Mouse (Mus musculus) urinary bladder, postnatal 4 days (tissue): Measurements from ENCODE around the gene Ksr1.
"Not testable (repeated sequence)": the region's sequence is repeated elsewhere in the genome, so short reads cannot be mapped to it uniquely, and the experiment has no call there.

ENCODE experiments used
- DNase-seq, 2 experiments: peaks; one replicate each; pipeline ENCODE4 v3.0.0; 2021 to 2022; ENCODE audit warnings: low spot score in 2 of 2

The Ksr1 gene

GRCm38 (mm10) chr11:79013056-79013455 is 133.2 kb downstream of the Ksr1 start:
- DNase-seq = no peak

- peak in 1 of 2 experiments; percentile 4 for DNase-seq
Observed at GRCm38 (mm10) chr11:79012529-79012928, 133.7 kb downstream of the Ksr1 start.

- DNase-seq = peak in 1 of 2 experiments; percentile 25
Observed at GRCm38 (mm10) chr11:79008891-79009290, 137.3 kb downstream of the Ksr1 start.

GRCm38 (mm10) chr11:79008007-79008775 is 138.0 kb downstream of the Ksr1 start:
- peak in 1 of 2 experiments; percentile 30 for DNase-seq

GRCm38 (mm10) chr11:79007356-79007755 is 138.9 kb downstream of the Ksr1 start:
- DNase-seq = not testable (repeated sequence)

GRCm38 (mm10) chr11:79006417-79006816 is 139.8 kb downstream of the Ksr1 start:
- DNase-seq = no peak

- peak in 1 of 2 experiments; percentile 43 for DNase-seq
Observed at GRCm38 (mm10) chr11:79005578-79006394, 140.4 kb downstream of the Ksr1 start.

- peak in 1 of 2 experiments; percentile 52 for DNase-seq
Observed at GRCm38 (mm10) chr11:79003769-79004638, 142.2 kb downstream of the Ksr1 start.

- DNase-seq = peak in 1 of 2 experiments; percentile 49
Observed at GRCm38 (mm10) chr11:79003053-79003768, 143.0 kb downstream of the Ksr1 start.

GRCm38 (mm10) chr11:79002551-79002951 is 143.7 kb downstream of the Ksr1 start:
- DNase-seq = peak in 1 of 2 experiments; percentile 43

- peak in 1 of 2 experiments; percentile 28 for DNase-seq
Observed at GRCm38 (mm10) chr11:79001871-79002270, 144.3 kb downstream of the Ksr1 start.

- no peak for DNase-seq
Observed at GRCm38 (mm10) chr11:78999118-78999517, 147.1 kb downstream of the Ksr1 start.

GRCm38 (mm10) chr11:78990875-78991543 is 155.2 kb downstream of the Ksr1 start:
- not testable (repeated sequence) for DNase-seq

- no peak for DNase-seq
Observed at GRCm38 (mm10) chr11:78990096-78990495, 156.1 kb downstream of the Ksr1 start.

GRCm38 (mm10) chr11:78989206-78989605 is 157.0 kb downstream of the Ksr1 start:
- DNase-seq = not testable (repeated sequence)

- no peak for DNase-seq
Observed at GRCm38 (mm10) chr11:78986311-78987002, 159.8 kb downstream of the Ksr1 start.

- no peak for DNase-seq
Observed at GRCm38 (mm10) chr11:78985505-78985904, 160.7 kb downstream of the Ksr1 start.

- DNase-seq = peak; percentile 64 to 70
Observed at GRCm38 (mm10) chr11:78984483-78985177, 161.6 kb downstream of the Ksr1 start, which contains the start of gene Lgals9. Lgals9 (minus strand) TSS chr11:78984946.

- no peak for DNase-seq
Observed at GRCm38 (mm10) chr11:78983539-78983938, 162.7 kb downstream of the Ksr1 start.
